Mouse (Mus musculus) adrenal gland, postnatal 10 days (tissue): ENCODE results near the gene Sema3b. TPM values are rescaled to one million over a fixed set of nuclear protein-coding genes. Genes with fewer than 3 reads are reported as not detected.

Experiments used
- DNase-seq: peaks from one replicate; pipeline ENCODE4 v3.0.0; 2021; ENCODE audit warnings: mixed read lengths
- long read RNA-seq, 2 experiments: library from polyadenylated mRNA; stranded (forward); transcript quantifications; one replicate each; pipeline ENCODE4 v2.0.0; 2021
- total RNA-seq, 2 experiments: library from RNA; stranded (reverse); gene quantifications; 2 replicates each; pipeline ENCODE4 v1.2.3; 2021

The Sema3b gene
- total RNA-seq = 10 to 100 TPM in 1 of 2 experiments, 1 to 10 TPM in 1; 9.5 to 13.2 TPM
- long read RNA-seq, experiment 1, partial matches to known transcripts = 6 of 8 reads
- long read RNA-seq, experiment 1, other reads (novel, unspliced or antisense) = 1 of 8 reads
- long read RNA-seq, experiment 2, transcript Sema3b-202 (18 exons, 2,875 nt) = major isoform, 5 of 14 reads
- long read RNA-seq, experiment 2, partial matches to known transcripts = 4 of 14 reads
- long read RNA-seq, experiment 2, other reads (novel, unspliced or antisense) = 4 of 14 reads

DNA sequence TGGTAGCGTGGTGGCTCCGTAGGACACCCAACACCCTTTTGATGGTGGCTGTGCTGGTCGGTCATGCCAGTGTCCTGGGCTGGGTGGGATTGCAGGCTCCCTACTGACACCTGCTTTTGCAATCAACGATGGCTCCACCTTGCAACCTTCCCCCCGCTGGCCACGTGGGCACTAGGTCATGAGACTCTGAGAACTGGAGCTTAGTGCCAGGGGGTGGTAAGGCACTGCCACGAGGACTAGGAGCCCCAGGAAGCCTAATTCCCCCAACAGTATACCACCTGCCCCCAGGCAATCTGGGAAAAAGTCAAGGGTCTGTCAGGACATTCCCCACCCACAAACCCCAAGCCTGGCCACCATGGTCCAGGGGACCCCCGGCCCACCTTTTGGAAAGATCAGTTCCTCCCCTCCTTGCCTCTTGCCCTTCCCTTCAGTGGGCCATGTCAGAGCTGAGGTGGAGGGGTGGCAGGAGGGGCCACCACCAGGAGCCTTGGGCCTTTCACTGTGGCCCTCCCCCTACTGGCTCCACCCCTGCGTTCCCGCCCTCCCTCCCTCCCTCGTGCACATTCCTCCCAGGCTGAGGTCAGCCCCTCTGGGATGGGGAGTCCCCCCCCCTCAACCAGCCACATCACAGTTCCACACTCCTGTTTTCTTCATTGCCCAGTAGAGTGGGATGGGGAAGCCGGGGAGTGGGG, at the start of gene Sema3b:
Gene Sema3b, minus strand, starts transcription at position 489 of the 692 bp plus-strand sequence.
- DNase-seq = no peak

DNA sequence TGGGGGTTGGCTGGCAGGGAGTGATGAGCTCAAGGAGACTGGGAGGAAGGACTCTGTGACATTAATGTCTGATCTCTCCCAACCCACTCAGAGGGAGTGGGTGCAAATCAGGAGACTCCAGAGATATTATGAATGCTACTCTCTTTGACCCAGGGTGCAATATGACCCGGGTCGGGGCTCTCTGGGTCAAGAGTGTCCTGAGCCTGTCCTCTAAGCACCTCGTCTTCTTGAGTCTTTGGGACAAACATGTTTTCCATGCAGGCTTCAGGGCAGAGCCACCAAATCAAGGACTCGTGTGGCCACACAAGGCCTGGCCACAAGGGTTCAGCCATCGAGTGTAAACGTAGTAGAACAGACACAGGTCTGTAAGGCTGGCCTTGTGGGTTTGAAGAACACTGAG, 49.1 kb upstream of the Sema3b start:
- DNase-seq = no peak

- DNase-seq = no peak
Measured at GRCm38 (mm10) chr9:107657144-107657543, 48.1 kb upstream of the Sema3b start.

DNA sequence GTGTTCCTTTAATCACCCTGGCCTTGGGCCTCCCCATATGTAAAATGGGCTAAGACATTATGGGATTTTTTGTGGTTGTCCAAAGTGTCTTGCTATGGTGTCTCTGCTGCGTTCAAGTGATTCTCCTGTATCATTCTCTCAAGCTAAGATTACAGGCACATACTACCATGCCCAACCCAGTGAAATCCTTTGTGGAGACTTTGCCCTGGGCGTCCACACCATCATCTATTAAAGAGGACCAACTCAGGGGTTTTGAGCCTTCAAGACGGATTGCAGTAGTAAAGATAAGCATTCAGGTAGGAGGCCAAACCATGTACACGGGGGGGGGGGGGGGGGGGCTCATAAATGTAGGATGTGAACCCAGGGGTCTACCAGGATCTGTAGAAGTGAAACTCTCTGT, 45.6 kb upstream of the Sema3b start:
- no peak for DNase-seq

DNA sequence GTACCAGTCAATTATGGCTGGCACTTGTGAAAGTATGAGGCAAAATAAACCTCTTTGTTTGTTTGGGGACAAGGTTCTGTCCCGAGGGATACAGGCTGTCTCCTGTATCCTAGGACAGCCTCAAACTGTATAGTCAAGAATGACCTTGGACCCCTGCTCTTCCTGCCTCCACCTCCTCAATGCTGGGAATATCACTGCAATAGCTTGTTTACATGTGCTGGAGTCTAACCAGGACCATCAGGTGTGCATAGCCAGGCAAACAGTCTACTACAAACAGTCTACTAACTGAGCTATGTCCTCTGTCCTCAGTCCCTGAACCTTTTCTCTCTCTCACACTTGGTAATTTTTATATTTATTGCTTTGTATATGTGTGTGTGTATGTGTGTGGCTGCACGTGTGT, 44.4 kb upstream of the Sema3b start:
- no peak for DNase-seq

GRCm38 (mm10) chr9:107650708-107651481, 41.9 kb upstream of the Sema3b start:
- no peak for DNase-seq

- no peak for DNase-seq
Measured at GRCm38 (mm10) chr9:107650225-107650624, 41.2 kb upstream of the Sema3b start.

DNA sequence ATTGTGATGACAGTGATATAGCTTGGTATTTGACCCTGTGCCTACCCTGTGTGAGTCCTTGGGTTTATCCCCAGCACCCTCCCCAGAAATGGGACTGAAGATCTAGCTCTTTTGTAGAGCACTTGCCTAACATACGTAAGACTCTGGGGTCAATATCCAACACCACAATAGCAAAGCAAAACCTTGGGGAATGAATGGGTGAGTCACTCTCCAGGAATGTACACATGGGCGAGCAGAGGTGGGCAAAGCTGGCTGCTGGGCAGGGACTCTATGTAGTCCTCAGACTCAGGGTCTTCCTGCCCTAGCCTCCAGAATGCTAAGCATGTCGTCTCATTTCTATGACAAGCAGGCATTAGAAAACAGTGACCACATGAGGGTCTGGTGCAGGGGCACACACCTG, 39.7 kb upstream of the Sema3b start:
- no peak for DNase-seq

DNA sequence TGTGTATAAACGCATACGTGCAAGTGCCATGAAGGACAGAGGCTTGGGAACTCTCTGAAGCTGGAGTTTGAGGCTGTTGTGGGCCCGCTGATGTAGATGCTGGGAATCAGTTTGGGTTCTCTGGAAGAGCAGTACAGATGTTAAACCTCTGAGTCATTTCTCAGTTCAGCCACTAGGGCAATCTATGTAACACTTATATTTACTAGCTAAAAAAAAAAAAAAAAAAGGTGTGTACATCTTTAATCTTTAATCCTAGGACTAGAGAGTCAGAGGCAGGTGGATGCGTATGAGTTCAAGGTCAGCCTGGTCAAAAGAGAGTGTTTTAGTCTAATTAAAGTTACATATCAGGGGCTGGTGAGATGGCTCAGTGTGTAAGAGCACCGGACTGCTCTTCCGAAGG, 37.9 kb upstream of the Sema3b start:
- DNase-seq = no peak

DNA sequence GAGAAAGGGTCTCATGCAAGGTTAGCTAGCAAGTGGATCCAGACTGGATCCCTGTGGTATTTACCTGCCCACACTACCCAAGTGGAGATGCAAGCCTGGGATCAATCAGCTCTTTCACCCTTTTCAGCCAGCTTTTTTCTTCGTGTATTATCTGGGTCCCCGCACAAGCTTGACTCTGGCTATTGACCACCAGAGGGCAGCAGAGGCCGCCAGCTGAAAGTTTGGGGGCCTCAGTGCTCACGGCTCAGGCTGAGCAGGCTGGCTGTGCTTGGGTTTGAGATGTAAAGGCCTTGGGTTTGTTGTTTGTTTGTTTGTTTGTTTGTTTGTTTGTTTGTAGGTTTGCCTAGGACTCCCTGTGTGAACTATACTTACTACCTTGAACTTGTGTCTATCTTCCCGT, 36.5 kb upstream of the Sema3b start:
- DNase-seq = peak; percentile 86

GRCm38 (mm10) chr9:107645153-107645510, 36.1 kb upstream of the Sema3b start:
- DNase-seq = no peak

- peak; percentile 95 for DNase-seq
Measured at GRCm38 (mm10) chr9:107644495-107645152, 35.6 kb upstream of the Sema3b start.

DNA sequence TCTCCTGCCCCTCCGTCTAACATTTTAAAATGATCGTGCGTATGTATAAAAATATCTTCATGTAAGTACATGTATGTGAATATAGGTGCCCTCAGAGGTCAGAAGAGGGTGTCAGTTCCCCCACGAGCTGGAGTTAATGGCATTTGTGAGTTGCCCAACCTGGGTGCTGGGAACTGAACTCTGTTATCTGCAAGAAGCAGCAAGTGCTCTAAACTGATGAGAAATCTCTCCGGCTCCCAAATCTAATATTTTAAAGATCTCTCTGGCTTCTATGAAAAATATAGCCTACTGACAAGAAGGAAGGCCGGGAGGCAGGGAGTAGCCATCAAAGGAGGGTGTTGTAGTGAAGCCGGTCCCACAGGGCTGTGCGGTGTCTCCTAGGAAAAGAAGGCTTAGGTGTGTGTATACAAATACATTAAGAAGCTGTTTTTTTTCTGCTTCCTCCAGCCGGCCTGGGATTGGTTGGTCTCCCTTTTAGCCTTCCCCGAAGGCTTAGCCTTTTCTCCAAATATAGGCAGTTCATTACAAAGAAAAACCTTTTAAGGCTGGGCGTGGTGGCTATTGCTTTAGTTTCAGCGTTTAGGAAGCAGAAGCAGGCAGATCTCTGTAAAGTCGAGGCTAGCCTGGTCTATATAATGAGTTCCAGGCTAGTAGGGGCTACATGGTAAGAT, 34.6 kb upstream of the Sema3b start:
- DNase-seq = no peak

- DNase-seq = no peak
Measured at GRCm38 (mm10) chr9:107641666-107642065, 32.6 kb upstream of the Sema3b start.

GRCm38 (mm10) chr9:107640257-107640772, 31.3 kb upstream of the Sema3b start:
- no peak for DNase-seq

DNA sequence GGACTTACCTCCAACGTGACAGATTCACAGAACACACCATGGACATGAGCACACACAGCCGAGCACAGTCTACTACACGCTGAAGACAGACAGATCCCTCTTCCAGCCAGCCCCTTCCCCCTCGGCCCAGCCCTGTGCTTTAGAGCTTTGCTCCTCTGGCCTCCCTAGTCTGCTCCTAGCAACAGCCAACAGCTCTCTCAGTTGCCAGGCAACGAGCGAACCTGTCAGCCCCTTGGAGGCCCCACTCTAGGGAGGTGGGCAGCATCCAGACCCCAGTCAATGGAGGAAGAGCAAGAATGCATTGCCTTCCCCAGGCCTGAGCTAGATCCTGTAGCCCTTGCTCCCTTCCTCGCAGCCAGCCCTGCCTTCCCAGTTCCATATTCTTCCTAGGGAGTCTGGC, 28.0 kb upstream of the Sema3b start:
- no peak for DNase-seq

GRCm38 (mm10) chr9:107635279-107636028, 26.4 kb upstream of the Sema3b start, which contains the start of gene Gnai2:
Gene Gnai2, minus strand, starts transcription at chr9:107635367.
- peak; percentile 98 for DNase-seq

DNA sequence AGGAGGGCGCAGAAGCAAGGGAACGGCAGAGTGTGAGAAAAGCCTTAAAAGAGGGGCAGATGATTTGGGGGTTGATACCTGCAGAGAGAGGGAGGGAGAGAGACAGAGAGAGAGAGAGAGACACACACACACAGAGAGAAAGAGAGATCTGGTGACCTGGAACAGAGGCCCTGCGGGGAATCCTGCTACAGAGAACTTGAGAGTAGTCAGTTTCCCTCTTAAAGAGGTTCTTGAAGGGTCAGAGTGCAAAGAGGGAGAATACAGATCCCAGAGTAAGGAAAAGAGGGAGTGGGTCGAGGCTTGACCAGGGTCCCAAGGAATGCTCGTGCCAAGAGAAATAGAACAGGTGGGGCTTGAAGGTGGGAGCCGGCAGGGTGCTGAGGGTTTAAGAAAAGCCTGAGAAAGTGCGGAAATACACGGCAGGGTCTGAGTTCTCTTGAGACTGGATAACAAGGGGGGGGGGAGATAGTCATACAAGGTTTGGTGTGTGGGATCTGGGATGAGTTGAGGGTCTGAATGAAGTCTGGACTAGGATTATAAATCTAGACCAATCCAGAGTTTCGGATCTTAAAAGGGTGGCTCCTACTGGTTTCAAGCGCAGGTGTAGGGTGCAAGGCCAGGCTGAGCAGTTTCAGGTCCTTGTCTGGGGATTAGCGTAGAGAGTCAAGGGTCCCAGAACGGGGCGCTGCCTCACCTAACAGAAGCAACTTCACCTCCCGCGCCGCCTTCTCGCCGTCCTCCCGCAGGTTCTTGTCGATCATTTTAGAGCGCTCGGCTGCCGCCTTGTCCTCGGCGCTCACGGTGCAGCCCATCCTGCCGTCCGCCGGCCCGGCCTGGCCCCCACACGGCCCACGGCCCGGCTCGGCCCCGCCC, 25.6 kb upstream of the Sema3b start:
- DNase-seq = peak; percentile 25

- peak; percentile 56 for DNase-seq
Measured at GRCm38 (mm10) chr9:107633661-107634405, 24.8 kb upstream of the Sema3b start.
